Mouse (Mus musculus): ENCODE results near the gene Sirpa. TPM values are rescaled to one million over a fixed set of nuclear protein-coding genes. Genes with fewer than 3 reads are reported as not detected.

Gene Sirpa
- total RNA-seq (2015; ENCODE audit: low replicate concordance) (46.3 and 59.8 TPM in 2 replicates), total RNA-seq (2017; ENCODE audit: low replicate concordance) (45.0 and 60.8 TPM in 2 replicates)

DNA sequence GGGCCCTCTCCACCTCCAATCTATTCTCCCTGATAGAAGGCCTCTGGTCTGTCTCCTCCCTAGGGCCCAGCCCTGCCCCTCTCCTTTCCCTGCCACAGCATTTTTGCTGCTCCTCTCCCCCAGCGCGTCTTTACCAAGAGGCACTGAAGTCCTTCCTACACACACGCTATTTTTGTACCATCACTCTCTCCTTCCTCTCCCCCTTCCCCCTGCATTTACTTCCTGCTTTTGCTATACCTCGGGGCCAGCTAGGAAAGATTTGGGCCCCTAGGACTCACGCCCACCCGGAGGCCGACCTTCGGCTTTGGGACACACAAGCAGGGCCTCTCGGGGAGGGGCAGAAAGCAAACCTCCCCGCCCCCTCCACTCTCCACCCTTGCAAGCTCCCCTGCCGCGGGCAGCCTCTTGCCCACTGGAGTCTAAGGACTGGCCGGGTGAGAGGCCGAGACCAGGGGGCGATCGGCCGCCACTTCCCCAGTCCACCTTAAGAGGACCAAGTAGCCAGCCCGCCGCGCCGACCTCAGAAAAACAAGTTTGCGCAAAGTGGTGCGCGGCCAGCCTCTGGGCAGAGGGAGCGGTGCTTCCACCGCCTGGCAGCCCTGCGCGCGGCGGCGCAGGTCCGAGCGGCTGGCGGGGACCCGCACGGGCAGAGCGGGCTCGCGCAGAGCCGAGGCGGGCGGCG is at the start of gene Sirpa:
Gene Sirpa (plus strand): TSS at position 377 of the 682 bp plus-strand sequence.
- 0 out of 2 replicates have a peak, but pooled peaks have one; percentile 28 for ATAC-seq (replicated peaks; ENCODE audit: low FRiP score, poor library complexity, severe bottlenecking)

DNA sequence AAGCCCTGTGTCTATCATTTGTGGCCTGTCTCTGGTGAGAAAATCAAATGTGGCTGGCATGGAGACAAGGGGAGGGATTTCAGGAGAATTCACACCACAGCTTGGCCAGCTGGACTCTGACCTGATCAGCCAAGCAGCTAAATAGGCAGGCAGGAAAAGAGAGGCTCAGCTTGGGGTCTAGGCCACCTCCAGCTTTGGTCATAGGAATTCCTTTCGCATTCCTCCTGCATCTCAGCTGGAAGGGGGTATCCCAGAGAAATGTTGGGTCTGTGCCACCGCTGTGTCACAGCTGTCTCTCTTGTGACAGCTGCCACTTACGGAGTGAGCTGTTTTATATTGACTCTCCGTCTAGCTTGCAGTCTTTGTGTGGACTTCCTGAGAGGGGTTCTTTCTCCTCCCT is 48.2 kb upstream of the Sirpa start:
- no peak for ATAC-seq (replicated peaks; ENCODE audit: low FRiP score, poor library complexity, severe bottlenecking)

DNA sequence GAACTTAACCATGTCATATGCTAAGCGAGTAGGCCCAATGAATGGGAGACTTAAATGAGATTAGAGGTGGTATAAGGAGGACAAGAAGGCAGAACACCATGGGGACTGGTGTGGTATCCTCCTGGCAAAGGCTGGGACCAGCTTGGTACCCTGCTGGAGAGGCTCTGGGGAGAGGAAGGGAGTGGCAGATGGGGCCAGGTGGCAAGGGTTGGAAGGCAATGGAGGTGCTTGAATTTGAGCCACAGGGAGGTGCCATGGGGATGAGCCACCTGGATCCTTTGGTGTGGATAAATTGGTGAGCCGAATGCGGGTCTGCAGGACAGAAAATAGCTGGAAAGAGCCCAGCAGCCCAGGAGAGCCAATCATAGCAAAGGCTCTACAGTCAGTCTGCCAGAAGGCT is 47.7 kb upstream of the Sirpa start:
- no peak for ATAC-seq (replicated peaks; ENCODE audit: low FRiP score, poor library complexity, severe bottlenecking)

DNA sequence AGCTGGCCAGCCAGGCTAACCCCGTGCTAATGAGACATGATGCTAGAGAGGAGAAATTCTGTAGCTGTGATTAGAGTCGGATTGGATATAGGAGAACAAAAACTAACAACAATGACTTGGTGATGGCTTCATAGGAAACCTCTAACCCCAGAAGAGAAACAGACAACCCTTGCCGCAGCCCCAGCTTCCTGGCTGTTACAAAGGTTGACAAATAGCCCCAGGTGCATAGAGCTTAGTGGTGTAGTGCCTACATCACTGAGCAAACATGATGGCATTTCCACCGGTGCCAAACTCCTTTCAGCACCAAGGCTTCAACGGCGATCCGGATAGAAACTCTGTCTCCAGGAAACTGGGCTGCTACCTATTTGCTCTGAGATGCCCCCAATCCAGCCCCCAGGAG is 47.0 kb upstream of the Sirpa start:
- no peak for ATAC-seq (replicated peaks; ENCODE audit: low FRiP score, poor library complexity, severe bottlenecking)

DNA sequence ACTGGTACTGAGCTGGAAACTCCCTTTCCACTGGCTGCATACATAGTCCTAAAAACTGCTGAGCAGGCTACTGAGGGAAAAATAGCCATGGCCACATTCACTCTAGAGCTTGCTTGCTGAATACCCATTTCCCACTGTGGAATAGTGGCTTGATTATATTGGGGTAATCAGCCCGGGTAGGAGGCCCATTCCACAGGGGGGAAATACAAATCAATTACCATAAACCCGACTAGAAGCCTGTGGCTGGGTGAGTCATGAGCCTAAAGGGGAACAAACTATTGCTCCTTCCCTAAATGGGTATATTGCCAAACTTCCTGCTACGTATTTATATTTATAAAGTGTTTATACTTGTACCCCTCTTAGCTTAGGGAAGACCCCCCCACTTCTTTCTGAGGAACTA is 45.9 kb upstream of the Sirpa start:
- no peak for ATAC-seq (replicated peaks; ENCODE audit: low FRiP score, poor library complexity, severe bottlenecking)

DNA sequence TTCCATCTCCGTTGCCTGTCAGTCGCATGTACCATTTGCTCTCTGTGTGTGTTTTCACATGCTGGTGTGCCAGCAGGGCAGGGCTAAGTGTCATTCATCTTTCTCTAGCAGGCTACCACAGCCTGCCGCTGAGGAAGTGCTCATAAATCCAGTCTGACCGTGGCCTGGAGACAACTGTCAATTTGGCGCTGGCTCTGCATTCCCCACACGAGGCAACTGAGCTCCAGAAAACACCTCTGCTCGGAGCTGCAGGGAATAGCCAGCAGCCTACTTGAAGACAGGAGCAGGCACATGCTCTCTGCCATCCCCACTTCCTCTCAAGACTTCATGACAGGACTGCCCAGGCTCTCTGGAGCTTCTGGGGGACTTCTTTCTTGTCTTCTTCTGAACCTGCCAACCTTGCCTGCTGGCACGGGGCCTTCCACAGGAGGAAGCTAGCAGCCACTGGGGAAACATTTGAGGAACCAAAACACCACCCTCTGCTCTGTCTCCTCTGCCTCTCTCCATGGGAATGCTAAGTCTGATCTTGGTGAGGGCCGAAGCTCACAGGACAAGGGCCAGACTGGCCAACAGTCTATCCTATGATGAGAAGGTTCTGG is 43.0 kb upstream of the Sirpa start:
- no peak for ATAC-seq (replicated peaks; ENCODE audit: low FRiP score, poor library complexity, severe bottlenecking)

DNA sequence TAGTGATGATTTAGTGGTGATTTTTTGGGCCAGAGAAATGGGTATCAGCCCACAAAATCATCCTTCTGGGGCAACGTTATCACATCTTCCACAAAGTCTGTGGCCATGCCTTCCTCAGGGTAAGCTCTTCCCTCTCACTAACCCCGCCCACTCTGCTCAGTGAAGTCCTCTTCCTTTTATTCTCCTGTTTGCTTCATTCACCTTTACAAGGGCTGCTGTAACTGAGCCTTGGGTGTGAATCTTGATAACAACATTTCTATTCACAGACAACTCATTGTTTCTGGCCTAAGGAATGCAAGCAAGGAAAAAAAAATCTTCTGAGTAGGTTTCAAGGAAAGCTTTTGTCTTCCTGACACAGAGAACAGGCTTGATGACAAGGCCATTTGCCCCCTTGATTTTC is 41.9 kb upstream of the Sirpa start:
- ATAC-seq (replicated peaks; ENCODE audit: low FRiP score, poor library complexity, severe bottlenecking) = no peak

DNA sequence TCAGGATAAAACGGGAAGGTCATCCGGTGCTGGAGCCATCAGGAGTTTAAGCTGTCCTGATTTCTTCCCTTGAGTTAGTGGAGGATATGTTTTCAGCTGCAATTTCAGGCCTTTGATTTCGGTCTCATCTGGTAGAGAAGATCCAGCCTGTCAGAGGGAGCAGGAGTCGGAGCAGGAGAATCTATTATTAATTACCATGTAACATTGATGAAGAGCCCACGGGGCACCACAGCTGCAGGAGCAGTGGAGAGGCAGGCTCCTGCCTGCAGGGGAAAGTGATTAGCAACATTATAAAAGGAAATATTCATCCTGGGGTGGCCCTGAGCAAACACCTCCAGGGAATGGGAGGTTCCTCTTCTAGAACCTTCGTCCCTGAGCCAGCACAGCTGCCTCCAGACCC is 36.6 kb upstream of the Sirpa start:
- ATAC-seq (replicated peaks; ENCODE audit: low FRiP score, poor library complexity, severe bottlenecking) = no peak

DNA sequence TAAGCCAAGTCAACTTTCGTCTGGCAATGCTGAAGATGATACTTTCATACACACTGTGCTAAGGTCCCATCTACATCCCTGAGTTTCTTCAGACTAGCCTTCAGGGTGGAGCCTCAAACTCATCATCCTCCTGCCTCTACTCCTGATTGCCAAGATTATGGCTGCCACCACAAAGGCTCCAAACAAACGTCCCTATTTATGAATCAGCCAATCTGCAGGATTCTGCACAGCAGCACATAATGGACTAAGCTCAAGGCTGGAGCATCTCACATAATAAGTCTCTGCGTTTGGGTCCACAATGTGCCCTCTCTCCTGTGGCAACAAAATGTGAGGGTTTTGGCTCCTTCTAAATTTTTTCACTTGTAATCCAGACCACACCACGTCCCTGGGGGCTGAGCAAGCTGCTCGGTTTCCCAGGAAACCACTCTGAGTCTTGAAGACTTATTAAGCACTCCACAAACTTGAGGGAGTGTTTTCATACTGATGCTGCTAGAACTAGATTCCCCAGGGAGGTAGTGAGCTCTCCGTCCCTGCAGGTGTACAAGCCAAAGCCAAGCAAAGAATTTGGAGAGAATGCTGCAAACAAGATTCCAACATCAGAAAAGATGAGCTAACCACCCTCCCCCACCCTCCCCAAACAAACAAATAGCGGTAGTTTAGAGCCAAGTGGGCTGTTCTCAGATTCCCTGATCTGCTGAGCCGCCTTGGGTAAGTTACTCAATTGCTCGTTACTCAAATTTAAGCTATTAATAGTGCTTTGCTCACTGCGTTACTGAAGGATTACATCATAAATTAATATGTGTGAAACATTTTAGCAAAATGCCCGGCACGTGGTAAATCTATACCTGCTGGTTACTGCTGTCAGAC is 34.4 kb upstream of the Sirpa start:
- ATAC-seq (replicated peaks; ENCODE audit: low FRiP score, poor library complexity, severe bottlenecking) = no peak

DNA sequence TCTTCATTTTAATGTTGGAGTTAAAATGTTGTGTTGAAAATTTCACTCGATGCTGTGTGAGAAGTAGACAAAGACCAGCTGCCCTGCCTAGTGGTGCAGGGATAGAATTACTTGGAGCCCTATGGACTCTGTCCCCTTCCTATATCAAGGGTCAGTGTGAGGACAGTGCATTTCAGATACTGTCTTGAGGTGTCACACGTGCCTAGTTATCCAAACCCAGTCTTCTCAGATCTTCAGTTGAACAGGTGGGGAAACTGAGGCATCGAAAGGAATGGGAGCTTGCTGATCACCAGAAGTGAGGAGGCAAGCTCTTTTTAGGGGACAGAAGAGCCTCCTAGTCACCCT is 33.8 kb upstream of the Sirpa start:
- ATAC-seq (replicated peaks; ENCODE audit: low FRiP score, poor library complexity, severe bottlenecking) = no peak

DNA sequence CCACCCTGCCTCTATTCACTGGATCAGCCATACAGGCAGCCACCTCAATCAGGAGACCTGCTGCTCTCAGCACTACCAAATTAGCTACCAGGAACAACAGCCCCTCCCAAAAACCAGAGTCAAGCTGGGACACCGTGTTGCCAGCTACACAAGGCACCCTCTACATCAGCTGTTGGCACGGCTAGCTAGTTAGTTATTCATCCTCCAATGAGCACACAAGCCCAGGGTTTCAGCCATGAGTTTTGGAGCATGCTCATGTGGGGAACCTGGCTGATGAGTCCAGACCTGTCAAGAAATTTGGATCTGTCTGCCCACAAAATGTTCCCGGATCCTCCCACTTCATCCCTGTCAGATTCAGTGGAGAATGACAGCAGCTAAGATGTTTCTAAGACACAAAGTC is 30.8 kb upstream of the Sirpa start:
- ATAC-seq (replicated peaks; ENCODE audit: low FRiP score, poor library complexity, severe bottlenecking) = no peak

DNA sequence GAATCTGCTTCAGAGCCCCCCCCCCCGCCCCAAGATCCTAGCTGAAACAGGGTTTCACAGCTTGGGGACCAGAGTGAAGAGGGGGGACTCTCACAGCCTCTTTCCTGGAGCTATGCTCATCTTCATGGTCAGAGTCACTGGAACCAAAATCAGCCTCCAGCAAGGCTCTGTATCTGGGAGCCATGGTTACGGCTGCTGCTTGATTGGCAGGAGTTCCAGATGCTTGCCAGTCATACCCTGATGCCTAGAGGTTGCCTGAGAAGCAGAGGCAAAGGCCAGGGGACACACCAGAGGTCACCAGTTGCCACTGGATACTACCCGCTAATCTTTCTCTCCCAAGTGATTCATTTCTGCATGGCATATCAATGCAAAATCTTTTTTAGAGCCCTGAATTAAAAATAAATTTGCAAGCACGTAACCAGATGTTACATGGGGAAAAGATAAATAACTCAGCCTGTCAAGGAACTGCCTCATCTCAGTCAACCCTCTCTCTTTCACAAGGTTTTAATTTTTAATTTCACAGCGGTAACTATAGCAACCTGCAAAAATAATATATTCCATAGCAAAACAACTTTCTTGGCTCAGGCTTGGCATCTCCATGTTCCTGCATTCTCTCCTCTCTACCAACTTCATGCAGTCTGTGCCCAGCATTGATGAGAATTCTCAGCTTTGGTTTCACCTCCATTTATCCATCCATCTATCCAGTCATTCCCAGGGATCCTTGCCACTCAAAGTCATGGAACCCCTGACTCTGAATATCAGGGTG is 28.5 kb upstream of the Sirpa start:
- no peak for ATAC-seq (replicated peaks; ENCODE audit: low FRiP score, poor library complexity, severe bottlenecking)

DNA sequence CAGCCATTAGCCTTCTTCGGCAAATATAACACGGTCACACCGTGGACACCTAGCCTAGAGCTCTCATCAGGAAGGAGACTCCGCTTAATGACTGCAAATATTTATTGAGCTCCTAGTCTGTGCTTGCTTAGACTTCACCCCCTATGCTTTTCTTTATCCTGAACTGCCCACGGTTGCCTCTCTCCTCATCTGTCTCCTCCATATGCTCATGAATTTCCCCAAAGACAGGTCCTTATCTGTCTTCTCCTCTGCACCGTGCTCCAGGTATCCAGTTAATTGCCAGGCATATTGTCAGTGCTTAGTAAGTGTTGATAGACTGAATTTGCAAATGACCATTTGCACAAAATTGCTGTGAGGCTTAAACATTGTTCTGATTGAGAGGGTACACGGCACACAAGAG is 23.5 kb upstream of the Sirpa start:
- no peak for ATAC-seq (replicated peaks; ENCODE audit: low FRiP score, poor library complexity, severe bottlenecking)

DNA sequence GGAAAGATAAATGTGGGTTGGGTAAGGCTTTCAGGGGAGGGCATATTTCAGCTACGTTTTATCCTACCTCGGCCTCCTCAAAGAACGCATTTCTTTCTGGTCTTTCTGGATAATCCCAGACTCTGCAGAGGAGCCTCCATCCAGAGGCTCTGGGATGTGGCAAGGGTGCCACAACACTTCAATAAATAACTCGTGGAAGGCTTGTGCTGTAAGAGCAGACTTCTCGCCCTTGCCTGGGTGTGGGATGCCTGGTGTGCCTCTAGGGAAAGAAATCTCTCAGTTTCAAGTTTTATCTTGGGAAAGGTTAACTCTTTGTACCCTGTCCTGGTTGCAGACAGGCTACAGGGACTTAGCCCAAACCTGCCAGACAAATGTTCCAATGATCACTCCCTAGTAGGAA is 23.1 kb upstream of the Sirpa start:
- no peak for ATAC-seq (replicated peaks; ENCODE audit: low FRiP score, poor library complexity, severe bottlenecking)

DNA sequence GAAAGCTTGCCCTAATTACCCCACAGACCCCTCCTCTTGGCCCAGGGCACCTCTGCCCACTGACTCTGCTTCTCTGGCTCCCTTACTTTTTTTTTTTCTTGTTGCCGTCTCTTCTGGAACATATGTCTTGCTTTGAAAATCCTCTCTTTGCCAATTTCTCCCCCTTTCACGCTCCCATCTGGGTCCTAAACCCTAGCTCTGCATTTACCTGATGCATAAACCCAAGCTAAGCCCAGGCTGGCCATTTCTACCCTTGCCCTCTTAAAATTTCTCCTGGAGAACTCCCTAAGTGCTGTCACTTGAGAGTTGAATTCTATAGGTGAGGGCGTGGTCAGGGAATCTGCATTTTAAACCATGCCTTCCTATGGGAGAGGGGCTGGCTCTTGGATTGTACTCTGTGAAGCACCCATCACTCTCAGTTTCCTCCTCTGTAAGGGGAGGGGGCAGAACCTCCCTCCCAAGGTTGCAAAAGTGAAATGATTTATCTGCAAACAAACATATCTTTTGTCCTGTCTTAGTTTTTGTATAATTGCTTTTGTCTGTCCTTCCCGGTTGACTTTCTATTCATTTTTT is 18.8 kb upstream of the Sirpa start:
- no peak for ATAC-seq (replicated peaks; ENCODE audit: low FRiP score, poor library complexity, severe bottlenecking)

DNA sequence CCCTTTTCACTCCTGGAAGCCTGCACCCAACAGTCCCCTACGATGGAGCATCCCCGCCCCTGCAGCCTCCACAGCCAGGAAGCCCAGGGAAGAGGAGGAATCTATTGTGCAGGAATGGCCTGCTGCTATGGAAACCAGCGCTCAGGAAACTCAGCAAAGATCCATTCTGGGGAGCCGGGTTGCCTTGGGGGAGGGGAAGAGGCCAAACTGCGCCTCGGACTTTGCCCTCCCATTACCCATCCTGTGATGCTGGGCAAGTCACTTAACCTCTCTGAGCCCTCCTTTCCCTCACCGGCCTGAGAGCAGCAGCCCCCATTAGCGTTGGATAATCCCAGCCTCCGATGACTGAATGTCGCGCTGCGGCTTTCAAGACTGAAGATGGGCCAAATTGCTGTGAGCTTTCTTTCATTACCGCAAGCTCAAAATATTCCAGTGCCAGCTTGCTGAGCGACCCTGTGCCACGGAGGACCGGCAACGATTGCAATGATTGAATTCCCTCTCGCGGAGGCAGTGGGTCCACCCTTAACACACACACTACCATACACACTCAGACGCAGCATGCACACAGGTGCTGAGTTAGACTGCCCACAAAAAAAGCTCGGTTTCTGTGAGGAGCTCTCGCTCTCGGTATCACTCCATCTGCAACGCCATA is 18.1 kb upstream of the Sirpa start:
- no peak for ATAC-seq (replicated peaks; ENCODE audit: low FRiP score, poor library complexity, severe bottlenecking)

DNA sequence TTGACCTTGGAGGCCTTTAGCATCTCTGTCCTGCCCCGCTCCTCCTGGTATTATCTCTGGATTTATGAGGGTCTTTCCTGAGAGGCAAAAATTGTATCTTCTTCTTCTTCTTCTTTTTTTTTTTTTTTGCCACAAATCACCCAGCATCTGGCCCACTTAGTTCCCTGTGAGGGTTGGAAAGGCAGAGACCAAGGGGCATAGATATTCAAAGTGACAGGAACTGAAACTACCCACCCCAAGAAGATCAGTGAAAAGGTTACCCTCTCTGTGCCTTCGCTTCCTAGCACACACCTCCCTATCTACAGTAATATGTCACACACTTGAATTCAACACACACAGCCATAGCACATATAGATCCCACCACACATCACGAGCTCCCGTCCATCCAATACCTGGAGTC is 17.5 kb upstream of the Sirpa start:
- no peak for ATAC-seq (replicated peaks; ENCODE audit: low FRiP score, poor library complexity, severe bottlenecking)

DNA sequence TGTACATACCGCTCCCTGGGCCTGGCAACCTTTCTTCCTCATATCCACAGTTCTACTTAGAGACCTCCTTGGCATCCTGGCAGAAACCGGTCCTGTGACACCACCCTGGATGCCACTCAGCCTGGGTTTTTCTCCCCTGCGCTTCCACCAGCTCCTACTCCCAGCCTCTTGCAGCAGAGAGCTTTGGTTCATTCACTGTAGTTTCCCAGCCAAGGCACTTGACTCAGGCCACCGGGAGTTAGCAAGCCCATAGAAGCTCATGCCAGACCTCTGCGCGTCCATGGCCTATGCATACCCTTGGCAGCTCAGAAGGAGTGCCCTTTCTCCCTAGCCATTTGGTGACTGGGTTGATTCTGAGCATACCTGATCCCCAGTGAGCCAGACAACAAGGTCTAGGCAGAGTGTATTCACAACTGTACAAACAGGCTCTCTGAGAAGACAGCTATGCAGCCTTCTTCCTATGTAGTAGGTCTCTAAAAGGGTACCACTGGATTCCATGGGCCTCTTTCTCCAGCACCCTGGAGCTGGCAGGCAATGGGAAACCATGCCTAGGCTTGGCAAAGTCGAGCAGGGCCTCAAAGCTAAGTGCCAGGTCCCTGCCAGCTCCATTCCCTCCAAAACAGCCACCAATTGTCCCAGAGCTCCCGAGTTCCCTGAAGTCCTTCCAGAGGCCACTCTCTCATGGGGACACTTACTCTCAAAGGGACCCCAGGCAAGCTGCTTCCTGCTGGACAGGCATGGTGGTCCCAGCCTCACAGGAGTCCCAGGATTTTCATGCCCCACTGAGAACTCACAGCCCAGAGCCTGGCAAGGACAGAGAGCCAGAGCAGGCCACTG is 15.8 kb upstream of the Sirpa start:
- no peak for ATAC-seq (replicated peaks; ENCODE audit: low FRiP score, poor library complexity, severe bottlenecking)

DNA sequence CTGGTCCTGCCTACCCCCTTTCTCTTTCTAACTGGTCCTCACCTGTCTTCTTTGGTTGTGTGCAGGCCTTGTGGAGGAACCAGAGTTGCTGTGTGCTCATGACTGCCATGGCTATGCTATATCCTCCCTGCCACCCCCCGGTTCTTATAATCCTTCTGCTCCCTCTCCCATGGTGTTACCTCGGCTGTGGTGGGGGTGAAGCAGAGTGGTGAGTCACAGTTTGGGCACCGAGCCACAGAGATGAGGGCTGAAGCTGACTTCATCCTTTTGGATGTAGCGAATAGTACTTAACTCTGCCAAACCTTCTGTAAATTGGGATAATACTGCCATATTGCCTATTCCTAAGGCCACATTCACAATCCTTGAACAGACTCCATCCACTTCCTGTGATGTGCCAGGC is 12.0 kb upstream of the Sirpa start:
- ATAC-seq (replicated peaks; ENCODE audit: low FRiP score, poor library complexity, severe bottlenecking) = no peak

All from erythroblast, adult 5-6 weeks (primary cell).